Comparison of ENCODE assay signal across 14 mouse cellular contexts in genomic region chr1:11795666-11796065, GRCm38 (mm10).
A peak's percentile ranks its signal among the peaks of the same experiment; 100 is the strongest.
DNase-seq lines count a peak whose midpoint lies in the region; ATAC-seq lines count a peak whose summit lies in the region.
"Had no signal": no experiment of that assay in that cellular context is flagged by ENCODE, and none has a peak within 500 bp of the region (broad histone marks: within the 10 kb centered on the region; RNA-seq: fewer than 3 reads in every experiment).

No protein-coding gene starts in this region.

- H3K9me3 ChIP-seq in heart, embryonic 12.5 days (replicated peaks), result no peaks in the 10 kb centered on the region
- H3K9me3 ChIP-seq: embryonic facial prominence, embryonic 13.5 days; kidney, embryonic 15.5 days; midbrain, embryonic 10.5 days had no signal

- H3K36me3 ChIP-seq in heart, embryonic 12.5 days, result no peaks in the 10 kb centered on the region
- H3K36me3 ChIP-seq: embryonic facial prominence, embryonic 13.5 days; kidney, embryonic 15.5 days; midbrain, embryonic 10.5 days had no signal

- H3K4me3 ChIP-seq in heart, embryonic 12.5 days, result no peak overlapping the region
- H3K4me3 ChIP-seq: embryonic facial prominence, embryonic 13.5 days; kidney, embryonic 15.5 days; midbrain, embryonic 10.5 days had no signal

- H3K4me2 ChIP-seq in heart, embryonic 12.5 days, result no peak overlapping the region
- H3K4me2 ChIP-seq: embryonic facial prominence, embryonic 13.5 days; kidney, embryonic 15.5 days had no signal

- peak; percentile 3 for DNase-seq in gastrocnemius, postnatal 14 days
- no peak for DNase-seq in gastrocnemius, adult 8-10 months (ENCODE audit: low spot score in 2 of 2)
- peak; percentile 1 for DNase-seq in lung, postnatal 14 days
- no peak for DNase-seq in lung, postnatal 36 days
- DNase-seq in cerebellum, postnatal 10 days, result peak; percentile 53 to 65
- peak; percentile 33 to 38 for DNase-seq in right cerebral cortex, postnatal 10 days (ENCODE audit: low spot score in 2 of 2)
- DNase-seq: heart, postnatal 14 days; thymus, postnatal 4 days had no signal

- no peak overlapping the region for H3K9ac ChIP-seq in heart, embryonic 12.5 days
- H3K9ac ChIP-seq: embryonic facial prominence, embryonic 13.5 days; kidney, embryonic 15.5 days had no signal

- H3K27ac ChIP-seq in heart, embryonic 12.5 days (ENCODE audit: poor library complexity, severe bottlenecking), result no peak overlapping the region
- H3K27ac ChIP-seq: embryonic facial prominence, embryonic 13.5 days; kidney, embryonic 15.5 days; midbrain, embryonic 10.5 days had no signal

- WGBS in heart, embryonic 12.5 days, result 59% methylated on average over 2 of the region's 2 CpGs

- intact Hi-C loops in gastrocnemius, postnatal 14 days (cut with DNase I; ENCODE audit: low total_unique reads), result no loop called here

- no peaks in the 10 kb centered on the region for H3K27me3 ChIP-seq in heart, embryonic 12.5 days (replicated peaks)
- H3K27me3 ChIP-seq: embryonic facial prominence, embryonic 13.5 days; kidney, embryonic 15.5 days had no signal

- ATAC-seq in heart, embryonic 12.5 days (ENCODE audit: insufficient number of reproducible peaks, low FRiP score), result no peak
- ATAC-seq: forebrain, embryonic 16.5 days; inflammation-experienced regulatory T-cells, adult 6 months had no signal

- no peaks in the 10 kb centered on the region for H3K4me1 ChIP-seq in heart, embryonic 12.5 days (replicated peaks)
- H3K4me1 ChIP-seq: embryonic facial prominence, embryonic 13.5 days; kidney, embryonic 15.5 days; midbrain, embryonic 10.5 days had no signal

Comparison
In these comparisons a context has a peak if more than half of its experiments do, and no peak if none do; other contexts are left out.
1. DNase-seq: peak in gastrocnemius, postnatal 14 days (single experiment), lung, postnatal 14 days (single experiment), cerebellum, postnatal 10 days (2 of 2) and right cerebral cortex, postnatal 10 days (2 of 2); none in gastrocnemius, adult 8-10 months (0 of 2) and lung, postnatal 36 days (single experiment).